Mouse (Mus musculus): ENCODE data around the gene Mpped2.

DNA sequence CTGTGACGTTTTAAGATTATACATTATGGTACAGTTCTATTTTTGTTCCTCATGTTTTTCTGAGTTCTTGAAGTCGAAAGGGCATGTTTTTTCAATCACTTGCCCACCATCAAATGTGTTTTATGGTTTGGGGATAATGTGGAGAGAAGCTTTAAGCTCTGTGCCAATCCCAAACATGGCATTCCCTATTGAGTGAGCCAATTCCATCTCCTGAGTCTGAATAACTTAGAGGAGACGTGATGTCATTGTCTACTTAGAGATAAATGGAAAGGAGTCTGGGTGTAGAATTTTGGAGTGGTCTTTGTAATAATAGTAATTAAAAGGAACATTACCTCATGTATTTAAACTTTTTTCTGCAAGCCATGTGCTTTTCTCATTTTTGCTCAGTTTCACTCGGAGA, 9.2 kb upstream of the Mpped2 start:
- TF ChIP-seq CTCF (IDR thresholded peaks at IDR 0.05; ENCODE audit: low read depth) (no peak), EP300 (IDR thresholded peaks at IDR 0.05; ENCODE audit: low read depth) (no peak)
